Mouse (Mus musculus): ENCODE data around the gene Chodl. TPM values are rescaled to one million over a fixed set of nuclear protein-coding genes. Genes with fewer than 3 reads are reported as not detected.

The Chodl gene
- polyA plus RNA-seq, 1 experiment from 2014 or later, result 0.47 TPM

Other genes starting within 250 kb of the Chodl start
- 0.04 TPM in 1 of 2 replicates, not detected in the other for gene Tmprss15, start 160.1 kb downstream of the Chodl start, polyA plus RNA-seq (2016; fragmentation: Nextera tagmentation; extraction: Ambion mirVana)

Data from embryonic facial prominence, embryonic 10.5 days (tissue).